10 mouse cellular contexts compared by ENCODE assay signal in genomic region chr2:168578132-168578531, GRCm38 (mm10). TPM values are rescaled to one million over a fixed set of nuclear protein-coding genes. Genes with fewer than 3 reads are reported as not detected.
A peak's percentile ranks its signal among the peaks of the same experiment; 100 is the strongest.
DNase-seq lines count a peak whose midpoint lies in the region; ATAC-seq lines count a peak whose summit lies in the region.
"Had no signal": no experiment of that assay in that cellular context is flagged by ENCODE, and none has a peak within 500 bp of the region (broad histone marks: within the 10 kb centered on the region; RNA-seq: fewer than 3 reads in every experiment).

No protein-coding gene starts in this region.

- no peaks in the 10 kb centered on the region for H3K36me3 ChIP-seq in forebrain, embryonic 15.5 days

- no peaks in the 10 kb centered on the region for H3K27me3 ChIP-seq in forebrain, embryonic 15.5 days

- no peak overlapping the region for H3K9ac ChIP-seq in forebrain, embryonic 15.5 days (replicated peaks)

- H3K4me1 ChIP-seq in forebrain, embryonic 15.5 days, result peaks cover 19% of the 10 kb centered on the region

- no peak overlapping the region for H3K27ac ChIP-seq in forebrain, embryonic 15.5 days (replicated peaks)

- DNase-seq in heart, adult 11 months, result peak; percentile 98
- no peak for DNase-seq in heart, adult 8-10 months (ENCODE audit: low spot score)
- DNase-seq in thymus, postnatal 0 days (ENCODE audit: low spot score), result peak; percentile 45
- DNase-seq in thymus, postnatal 10 days (ENCODE audit: low spot score in 2 of 2), result no peak
- peak; percentile 64 for DNase-seq in heart, postnatal 4 days
- no peak for DNase-seq in adrenal gland, adult 2 months
- DNase-seq: cerebellum, postnatal 14 days; kidney, postnatal 25 days had no signal

- H3K9me3 ChIP-seq in forebrain, embryonic 15.5 days, result no peaks in the 10 kb centered on the region

- no peak overlapping the region for H3K4me2 ChIP-seq in forebrain, embryonic 15.5 days (replicated peaks)

- ATAC-seq in monocyte, adult 5-6 weeks (replicated peaks; ENCODE audit: insufficient number of reproducible peaks, low FRiP score, low TSS enrichment, poor library complexity, severe bottlenecking), result no peak
- ATAC-seq in forebrain, embryonic 15.5 days (replicated peaks), result no peak

- WGBS in forebrain, embryonic 15.5 days, result 57% methylated on average over 9 of the region's 9 CpGs

- no peak overlapping the region for H3K4me3 ChIP-seq in forebrain, embryonic 15.5 days

RNA-seq across cellular contexts. Expression of gene Nfatc2, which starts 23.3 kb away (rescaled TPM):
- 10 to 100 TPM in 3 of 4 experiments, 1 to 10 TPM in 1; 9.8 to 19.2 (median 16.3) TPM for total RNA-seq in heart, adult 8-10 months (2022)
- polyA plus RNA-seq in thymus, postnatal 0 days (2015; fragmentation: Nextera tagmentation; extraction: Ambion mirVana), result 3.1 and 4.0 TPM in 2 replicates
- total RNA-seq in heart, postnatal 4 days (2021), result 10 to 100 TPM; 18.8 to 21.3 TPM
- total RNA-seq in monocyte, adult 5-6 weeks (2017), result 3.8 to 13.0 TPM (median 6.1 TPM) in 3 replicates
- total RNA-seq in adrenal gland, adult 2 months (2021), result 1 to 10 TPM; 3.5 to 4.9 TPM
- 2.8 and 4.7 TPM in 2 replicates for polyA plus RNA-seq in adrenal gland, adult 2 months (2012; rRNA removed)
- 1.9 TPM in 2 replicates for polyA plus RNA-seq in forebrain, embryonic 15.5 days (2015; fragmentation: Nextera tagmentation; extraction: Ambion mirVana)

Comparison
In these comparisons a context has a peak if more than half of its experiments do, and no peak if none do; other contexts are left out.
1. DNase-seq: peak in heart, adult 11 months (single experiment), thymus, postnatal 0 days (single experiment) and heart, postnatal 4 days (single experiment); none in heart, adult 8-10 months (single experiment), thymus, postnatal 10 days (0 of 2) and adrenal gland, adult 2 months (single experiment).